Mouse (Mus musculus): Measurements from ENCODE around the gene Sctr.

Sctr gene

GRCm38 (mm10) chr1:120006844-120007790 lies at the start of gene Sctr:
Gene Sctr, plus strand, starts transcription at chr1:120006894.
- no peak for TF ChIP-seq GATA4 (IDR thresholded peaks at IDR 0.05; ENCODE audit: insufficient replicate concordance, low read length)

GRCm38 (mm10) chr1:119957716-119958222 lies 48.9 kb upstream of the Sctr start:
- TF ChIP-seq GATA4 (IDR thresholded peaks at IDR 0.05; ENCODE audit: insufficient replicate concordance, low read length), result no peak

GRCm38 (mm10) chr1:119959464-119959863 lies 47.2 kb upstream of the Sctr start:
- no peak for TF ChIP-seq GATA4 (IDR thresholded peaks at IDR 0.05; ENCODE audit: insufficient replicate concordance, low read length)

GRCm38 (mm10) chr1:119959920-119960319 lies 46.8 kb upstream of the Sctr start:
- no peak for TF ChIP-seq GATA4 (IDR thresholded peaks at IDR 0.05; ENCODE audit: insufficient replicate concordance, low read length)

- TF ChIP-seq GATA4 (IDR thresholded peaks at IDR 0.05; ENCODE audit: insufficient replicate concordance, low read length), result no peak
Observed at GRCm38 (mm10) chr1:119965804-119966514, 40.7 kb upstream of the Sctr start.

GRCm38 (mm10) chr1:119973117-119973516 lies 33.6 kb upstream of the Sctr start:
- no peak for TF ChIP-seq GATA4 (IDR thresholded peaks at IDR 0.05; ENCODE audit: insufficient replicate concordance, low read length)

GRCm38 (mm10) chr1:119975141-119975540 lies 31.6 kb upstream of the Sctr start:
- no peak for TF ChIP-seq GATA4 (IDR thresholded peaks at IDR 0.05; ENCODE audit: insufficient replicate concordance, low read length)

- TF ChIP-seq GATA4 (IDR thresholded peaks at IDR 0.05; ENCODE audit: insufficient replicate concordance, low read length), result no peak
Observed at GRCm38 (mm10) chr1:119986555-119986954, 20.1 kb upstream of the Sctr start.

GRCm38 (mm10) chr1:119996798-119997581 lies 9.7 kb upstream of the Sctr start, which contains the start of gene Cfap221:
Gene Cfap221, minus strand, starts transcription at chr1:119997234.
- TF ChIP-seq GATA4 (IDR thresholded peaks at IDR 0.05; ENCODE audit: insufficient replicate concordance, low read length), result no peak

- TF ChIP-seq GATA4 (IDR thresholded peaks at IDR 0.05; ENCODE audit: insufficient replicate concordance, low read length), result no peak
Observed at GRCm38 (mm10) chr1:119997644-119998043, 9.1 kb upstream of the Sctr start.

GRCm38 (mm10) chr1:120007851-120008588 lies 1.3 kb downstream of the Sctr start:
- no peak for TF ChIP-seq GATA4 (IDR thresholded peaks at IDR 0.05; ENCODE audit: insufficient replicate concordance, low read length)

- TF ChIP-seq GATA4 (IDR thresholded peaks at IDR 0.05; ENCODE audit: insufficient replicate concordance, low read length), result no peak
Observed at GRCm38 (mm10) chr1:120012638-120013037, 5.9 kb downstream of the Sctr start.

GRCm38 (mm10) chr1:120013111-120013510 lies 6.4 kb downstream of the Sctr start:
- TF ChIP-seq GATA4 (IDR thresholded peaks at IDR 0.05; ENCODE audit: insufficient replicate concordance, low read length), result no peak

GRCm38 (mm10) chr1:120016240-120016639 lies 9.5 kb downstream of the Sctr start:
- no peak for TF ChIP-seq GATA4 (IDR thresholded peaks at IDR 0.05; ENCODE audit: insufficient replicate concordance, low read length)
